Mouse (Mus musculus) forebrain, embryonic 16.5 days (tissue): Measurements from ENCODE around the gene Papln. TPM values are rescaled to one million over a fixed set of nuclear protein-coding genes. Genes with fewer than 3 reads are reported as not detected.

ENCODE experiments used
- ATAC-seq: fragments of 200-750 bp; cut with Nextera tagmentation; 2 replicates; pipeline ENCODE4 v1.8.0; 2017; ENCODE audit warnings: mild to moderate bottlenecking, moderate library complexity
- H3K27ac ChIP-seq: fragments of 300-500 bp; sonication (generic); 2 replicates; pipeline ENCODE4 v1.5.1; 2014; ENCODE audit warnings: low read length, control low read depth
- H3K27me3 ChIP-seq: fragments of 300-500 bp; sonication (generic); replicated peaks from 2 replicates; pipeline ENCODE4 v1.6.1; 2014; ENCODE audit warnings: low read length; ENCODE audit not compliant: control insufficient read depth, insufficient read depth
- H3K36me3 ChIP-seq: fragments of 300-500 bp; sonication (generic); 2 replicates; pipeline ENCODE4 v1.6.1; 2014; ENCODE audit not compliant: control insufficient read depth, insufficient read depth
- H3K4me1 ChIP-seq: fragments of 300-500 bp; sonication (generic); replicated peaks from 2 replicates; pipeline ENCODE4 v1.6.1; 2014; ENCODE audit warnings: low read length; ENCODE audit not compliant: control insufficient read depth, insufficient read depth
- H3K4me2 ChIP-seq: fragments of 300-500 bp; sonication (generic); 2 replicates; pipeline ENCODE4 v1.6.1; 2014; ENCODE audit warnings: mild to moderate bottlenecking, low read length, control low read depth
- H3K4me3 ChIP-seq: fragments of 300-500 bp; sonication (generic); replicated peaks from 2 replicates; pipeline ENCODE4 v1.5.1; 2014; ENCODE audit warnings: mild to moderate bottlenecking, low read length, control low read depth
- H3K9ac ChIP-seq: fragments of 300-500 bp; sonication (generic); replicated peaks from 2 replicates; pipeline ENCODE4 v1.6.1; 2014; ENCODE audit warnings: low read depth, low read length, control low read depth
- H3K9me3 ChIP-seq: fragments of 300-500 bp; sonication (generic); 2 replicates; pipeline ENCODE4 v1.6.1; 2016; ENCODE audit warnings: low read length; ENCODE audit not compliant: control insufficient read depth
- WGBS: fragments of 180-500 bp; shearing (Covaris S2); extraction: QIAGEN DNeasy Blood & Tissue Kit; methylation state at CpG from one replicate; pipeline ENCODE4 v1.1.7; 2014; 5-methylcytosine and 5-hydroxymethylcytosine counted together
- polyA plus RNA-seq: library from polyadenylated mRNA; unstranded; fragments of >200 nt; fragmentation: Nextera tagmentation; extraction: Ambion mirVana; gene quantifications from 2 replicates; pipeline ENCODE4 v1.2.1, GENCODE M21; 2015

Papln gene
- polyA plus RNA-seq, 1 experiment from 2014 or later = 0.30 TPM

GRCm38 (mm10) chr12:83781204-83781603 lies 17.8 kb downstream of the Papln start:
- Histone ChIP-seq H3K4me1 (no peaks in the 10 kb centered on the region), H3K27me3 (no peaks in the 10 kb centered on the region), H3K4me2 (no peak overlapping the region), H3K9me3 (no peaks in the 10 kb centered on the region), H3K36me3 (no peaks in the 10 kb centered on the region), H3K27ac (no peak overlapping the region), H3K4me3 (no peak overlapping the region), H3K9ac (no peak overlapping the region)
- 75% methylated on average over 7 of the region's 7 CpGs for WGBS
- ATAC-seq = no peak

GRCm38 (mm10) chr12:83781640-83782278 lies 18.3 kb downstream of the Papln start:
- Histone ChIP-seq H3K4me2 (no peak overlapping the region), H3K27me3 (no peaks in the 10 kb centered on the region), H3K27ac (no peak overlapping the region), H3K9ac (no peak overlapping the region), H3K4me1 (no peaks in the 10 kb centered on the region), H3K36me3 (no peaks in the 10 kb centered on the region), H3K4me3 (no peak overlapping the region), H3K9me3 (no peaks in the 10 kb centered on the region)
- ATAC-seq = no peak
- 75% methylated on average over 23 of the region's 23 CpGs for WGBS

DNA sequence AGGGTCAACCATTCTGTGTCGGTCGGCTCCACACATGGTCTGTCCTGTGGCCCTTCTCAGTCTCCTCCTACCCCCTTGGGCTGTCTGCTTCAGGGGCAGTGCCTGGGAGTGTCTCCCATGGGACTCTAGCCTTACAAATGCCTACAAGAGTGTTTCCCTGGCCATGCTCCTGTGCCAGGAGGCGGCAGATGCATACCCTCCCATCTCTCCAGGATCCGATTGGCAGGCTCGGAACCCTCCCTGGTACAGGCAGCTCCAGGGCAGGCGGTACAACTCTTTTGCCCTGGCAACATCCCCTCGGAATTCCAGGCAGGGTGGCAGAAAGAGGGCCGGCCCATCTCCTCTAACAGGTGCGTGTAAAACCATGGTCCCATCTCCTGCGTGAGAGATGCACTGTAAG lies 19.2 kb downstream of the Papln start:
- no peaks in the 10 kb centered on the region for H3K36me3 ChIP-seq
- no peaks in the 10 kb centered on the region for H3K27me3 ChIP-seq
- WGBS = 89% methylated on average over 10 of the region's 10 CpGs
- no peak overlapping the region for H3K9ac ChIP-seq
- no peak overlapping the region for H3K4me3 ChIP-seq
- no peaks in the 10 kb centered on the region for H3K4me1 ChIP-seq
- no peak overlapping the region for H3K4me2 ChIP-seq
- ATAC-seq = no peak
- H3K27ac ChIP-seq = no peak overlapping the region
- H3K9me3 ChIP-seq = no peaks in the 10 kb centered on the region

GRCm38 (mm10) chr12:83785305-83785704 lies 21.9 kb downstream of the Papln start:
- Histone ChIP-seq H3K4me3 (no peak overlapping the region), H3K4me2 (no peak overlapping the region), H3K9me3 (no peaks in the 10 kb centered on the region), H3K4me1 (no peaks in the 10 kb centered on the region), H3K27ac (no peak overlapping the region), H3K9ac (no peak overlapping the region), H3K36me3 (no peaks in the 10 kb centered on the region), H3K27me3 (no peaks in the 10 kb centered on the region)
- WGBS = 28% methylated on average over 4 of the region's 4 CpGs
- ATAC-seq = no peak

DNA sequence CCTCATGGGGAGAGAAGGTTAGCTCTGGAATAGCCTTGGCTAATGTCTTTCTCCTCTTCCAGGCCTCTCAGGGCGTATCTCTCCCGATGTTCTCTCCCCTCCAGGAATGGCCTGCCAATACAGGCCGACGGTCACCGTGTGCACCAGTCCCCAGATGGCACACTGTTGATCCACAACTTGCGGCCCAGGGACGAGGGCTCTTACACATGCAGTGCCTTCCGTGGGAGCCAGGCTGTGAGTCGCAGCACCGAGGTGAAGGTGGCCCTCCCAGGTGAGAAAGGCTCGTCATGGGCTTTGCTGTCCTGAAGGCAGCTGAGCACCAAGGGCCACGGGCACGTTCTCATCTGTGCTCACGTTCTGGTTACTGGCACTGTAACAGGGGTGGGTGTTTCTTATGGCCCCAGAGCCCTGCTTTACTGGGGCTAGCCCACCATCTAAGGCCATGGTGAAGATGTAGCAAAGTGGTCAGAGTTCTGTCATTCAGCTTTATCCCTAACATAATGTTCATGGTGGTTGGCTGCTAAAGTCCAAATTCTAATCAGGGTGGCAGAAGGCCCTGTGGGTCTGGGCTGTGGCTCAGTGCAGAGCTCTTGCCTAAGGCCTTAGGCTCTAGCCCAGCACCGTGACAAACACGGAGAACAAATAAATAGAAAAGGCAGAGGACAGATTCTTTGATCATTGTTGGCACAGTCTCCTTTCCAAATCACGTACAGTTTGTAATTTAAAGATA lies 25.8 kb downstream of the Papln start:
- Histone ChIP-seq H3K4me2 (no peak overlapping the region), H3K27ac (no peak overlapping the region), H3K36me3 (no peaks in the 10 kb centered on the region), H3K27me3 (no peaks in the 10 kb centered on the region), H3K9ac (no peak overlapping the region), H3K4me3 (no peak overlapping the region), H3K4me1 (0 out of 2 replicates have a peak, but pooled peaks cover 4% of the 10 kb centered on the region), H3K9me3 (no peaks in the 10 kb centered on the region)
- ATAC-seq = no peak
- 88% methylated on average over 17 of the region's 17 CpGs for WGBS

DNA sequence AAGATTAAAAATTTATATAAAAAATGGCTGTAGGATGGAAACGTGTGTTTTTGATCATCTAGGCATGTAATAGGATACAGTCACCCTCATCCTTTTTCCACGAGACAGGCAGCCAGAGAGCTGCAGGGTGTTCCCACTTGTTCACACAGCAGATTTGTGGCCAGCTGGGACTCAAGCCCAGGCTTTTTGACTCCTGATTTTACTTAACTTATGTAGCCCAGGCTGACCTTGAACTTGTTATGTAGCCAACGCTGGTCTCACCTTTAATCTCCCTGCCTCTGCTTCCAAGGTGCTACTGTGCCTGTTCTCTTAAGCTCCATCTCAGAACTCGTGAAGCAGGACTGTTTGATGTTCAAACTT lies 26.3 kb downstream of the Papln start:
- H3K4me3 ChIP-seq = no peak overlapping the region
- H3K9ac ChIP-seq = no peak overlapping the region
- H3K4me2 ChIP-seq = no peak overlapping the region
- 60% methylated on average over 4 of the region's 4 CpGs for WGBS
- ATAC-seq = no peak
- no peaks in the 10 kb centered on the region for H3K27me3 ChIP-seq
- H3K4me1 ChIP-seq = 0 out of 2 replicates have a peak, but pooled peaks cover 4% of the 10 kb centered on the region
- H3K9me3 ChIP-seq = no peaks in the 10 kb centered on the region
- no peaks in the 10 kb centered on the region for H3K36me3 ChIP-seq
- H3K27ac ChIP-seq = no peak overlapping the region

GRCm38 (mm10) chr12:83790749-83791148 lies 27.3 kb downstream of the Papln start:
- Histone ChIP-seq H3K9me3 (no peaks in the 10 kb centered on the region), H3K36me3 (peaks cover 6% of the 10 kb centered on the region; the same call in 1 of the 2 replicates), H3K9ac (no peak overlapping the region), H3K4me1 (0 out of 2 replicates have a peak, but pooled peaks cover 4% of the 10 kb centered on the region), H3K27ac (no peak overlapping the region), H3K4me2 (no peak overlapping the region), H3K27me3 (no peaks in the 10 kb centered on the region), H3K4me3 (no peak overlapping the region)
- WGBS = 88% methylated on average over 4 of the region's 4 CpGs
- no peak for ATAC-seq

GRCm38 (mm10) chr12:83791737-83792136 lies 28.3 kb downstream of the Papln start:
- Histone ChIP-seq H3K4me3 (no peak overlapping the region), H3K36me3 (peaks cover 6% of the 10 kb centered on the region; the same call in 1 of the 2 replicates), H3K4me2 (no peak overlapping the region), H3K27ac (no peak overlapping the region), H3K4me1 (0 out of 2 replicates have a peak, but pooled peaks cover 4% of the 10 kb centered on the region), H3K9ac (no peak overlapping the region), H3K9me3 (no peaks in the 10 kb centered on the region), H3K27me3 (no peaks in the 10 kb centered on the region)
- WGBS = 76% methylated on average over 10 of the region's 10 CpGs
- ATAC-seq = peak; percentile 33; the same call in 1 of the 2 replicates

DNA sequence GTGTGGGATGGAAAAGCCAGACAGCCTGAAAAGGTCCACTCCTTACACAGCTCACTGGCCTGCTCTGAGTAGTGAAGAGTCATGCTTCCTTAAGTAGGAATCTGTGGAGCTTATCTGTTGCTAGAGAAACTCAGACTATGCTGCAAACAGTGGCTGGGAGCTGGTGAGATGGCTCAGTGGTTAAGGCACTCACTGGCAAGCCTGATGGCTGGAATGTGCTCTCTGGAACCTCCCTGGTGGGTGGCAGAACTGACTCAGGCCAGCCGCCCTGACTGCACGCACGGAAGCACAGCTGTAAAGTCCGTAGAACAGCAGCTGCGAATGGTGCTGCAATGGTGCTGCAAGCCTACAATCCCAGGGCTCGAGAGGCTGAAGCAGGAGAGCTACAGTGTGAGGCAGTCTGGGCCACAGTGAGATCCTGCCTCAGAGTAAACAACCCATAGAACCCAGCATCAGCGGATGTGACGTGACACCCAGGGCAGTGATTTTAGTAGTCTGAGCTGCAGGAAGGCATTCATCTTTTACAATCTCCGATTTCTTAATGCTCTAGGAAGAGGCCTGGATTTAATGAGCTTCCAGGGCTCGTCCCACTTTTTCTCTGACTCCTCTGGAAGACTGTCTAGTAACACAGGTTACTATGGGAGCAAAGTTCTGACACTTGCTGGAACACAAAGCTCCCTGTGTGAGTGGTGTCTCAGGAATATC lies 29.4 kb downstream of the Papln start:
- H3K9me3 ChIP-seq = no peaks in the 10 kb centered on the region
- no peak overlapping the region for H3K27ac ChIP-seq
- no peak overlapping the region for H3K9ac ChIP-seq
- H3K4me2 ChIP-seq = no peak overlapping the region
- H3K4me1 ChIP-seq = 0 out of 2 replicates have a peak, but pooled peaks cover 4% of the 10 kb centered on the region
- no peak for ATAC-seq
- H3K27me3 ChIP-seq = no peaks in the 10 kb centered on the region
- WGBS = 78% methylated on average over 10 of the region's 10 CpGs
- H3K4me3 ChIP-seq = no peak overlapping the region
- peaks cover 6% of the 10 kb centered on the region; the same call in 1 of the 2 replicates for H3K36me3 ChIP-seq
